Mouse (Mus musculus) limb, embryonic 15.5 days (tissue): ENCODE data around the gene Irgc1. TPM values are rescaled to one million over a fixed set of nuclear protein-coding genes. Genes with fewer than 3 reads are reported as not detected.
"Not testable (repeated sequence)": the region's sequence is repeated elsewhere in the genome, so short reads cannot be mapped to it uniquely, and the experiment has no call there.

Source experiments
- ATAC-seq: fragments of 200-750 bp; cut with Nextera tagmentation; 2 replicates; pipeline ENCODE4 v1.8.0; 2017; ENCODE audit warnings: low read depth, moderate TSS enrichment; ENCODE audit not compliant: insufficient number of reproducible peaks, low FRiP score, low TSS enrichment
- H3K27ac ChIP-seq: fragments of 300-500 bp; sonication (generic); 2 replicates; pipeline ENCODE4 v1.5.1; 2015; ENCODE audit warnings: moderate library complexity, mild to moderate bottlenecking, inconsistent platforms
- H3K27me3 ChIP-seq: fragments of 300-500 bp; sonication (generic); 2 replicates; pipeline ENCODE4 v1.6.1; 2015; ENCODE audit warnings: inconsistent platforms
- H3K36me3 ChIP-seq: fragments of 300-500 bp; sonication (generic); 2 replicates; pipeline ENCODE4 v1.6.1; 2015; ENCODE audit warnings: inconsistent platforms
- H3K4me1 ChIP-seq: fragments of 300-500 bp; sonication (generic); 2 replicates; pipeline ENCODE4 v1.6.1; 2015; ENCODE audit warnings: inconsistent platforms
- H3K4me2 ChIP-seq: fragments of 300-500 bp; sonication (generic); 2 replicates; pipeline ENCODE4 v1.6.1; 2015; ENCODE audit warnings: mild to moderate bottlenecking, inconsistent platforms
- H3K4me3 ChIP-seq: fragments of 300-500 bp; sonication (generic); 2 replicates; pipeline ENCODE4 v1.5.1; 2015; ENCODE audit warnings: mild to moderate bottlenecking, inconsistent platforms
- H3K9ac ChIP-seq: fragments of 300-500 bp; sonication (generic); 2 replicates; pipeline ENCODE4 v1.6.1; 2015; ENCODE audit warnings: inconsistent platforms
- H3K9me3 ChIP-seq: fragments of 300-500 bp; sonication (generic); 2 replicates; pipeline ENCODE4 v1.6.1; 2016; ENCODE audit warnings: inconsistent platforms
- WGBS: fragments of 180-500 bp; shearing (Covaris S2); methylation state at CpG from one replicate; pipeline ENCODE4 v1.1.7; 2015; 5-methylcytosine and 5-hydroxymethylcytosine counted together
- polyA plus RNA-seq: library from polyadenylated mRNA; unstranded; fragments of >200 nt; fragmentation: Nextera tagmentation; extraction: Ambion mirVana; gene quantifications from 2 replicates; pipeline ENCODE4 v1.2.1, GENCODE M21; 2015

Irgc1 gene
- polyA plus RNA-seq, result 0.17 TPM in 1 of 2 replicates, not detected in the other

- ATAC-seq, result no peak
- Histone ChIP-seq H3K27ac (no peak within 1 kb of the TSS), H3K36me3 (no peaks in the 10 kb centered on the region), H3K27me3 (no peaks in the 10 kb centered on the region), H3K4me3 (no peak within 1 kb of the TSS), H3K9me3 (no peaks in the 10 kb centered on the region), H3K4me1 (no peaks in the 10 kb centered on the region), H3K9ac (no peak within 1 kb of the TSS), H3K4me2 (no peak within 1 kb of the TSS)
- WGBS, result 68% methylated on average over 9 of the region's 9 CpGs
Measured at GRCm38 (mm10) chr7:24451855-24452311, at the start of gene Irgc1. TSS of gene Irgc1 (minus strand) at chr7:24452297.

GRCm38 (mm10) chr7:24501492-24501891 is 49.4 kb upstream of the Irgc1 start:
- Histone ChIP-seq H3K27ac (no peak overlapping the region), H3K36me3 (no peaks in the 10 kb centered on the region), H3K4me3 (no peak overlapping the region), H3K9ac (no peak overlapping the region), H3K4me2 (no peak overlapping the region), H3K9me3 (no peaks in the 10 kb centered on the region), H3K4me1 (peaks cover 35% of the 10 kb centered on the region), H3K27me3 (peaks cover 41% of the 10 kb centered on the region)
- ATAC-seq, result no peak
- WGBS, result 42% methylated on average over 21 of the region's 21 CpGs

GRCm38 (mm10) chr7:24500929-24501328 is 48.8 kb upstream of the Irgc1 start:
- H3K4me1 ChIP-seq, result peaks cover 29% of the 10 kb centered on the region
- peaks cover 41% of the 10 kb centered on the region for H3K27me3 ChIP-seq
- H3K9ac ChIP-seq, result no peak overlapping the region
- no peak overlapping the region for H3K4me3 ChIP-seq
- WGBS, result 27% methylated on average over 7 of the region's 7 CpGs
- H3K27ac ChIP-seq, result no peak overlapping the region
- H3K4me2 ChIP-seq, result no peak overlapping the region
- no peaks in the 10 kb centered on the region for H3K36me3 ChIP-seq
- ATAC-seq, result no peak
- no peaks in the 10 kb centered on the region for H3K9me3 ChIP-seq

- Histone ChIP-seq H3K4me2 (peak overlapping the region; percentile 64), H3K27me3 (peaks cover 41% of the 10 kb centered on the region), H3K4me3 (peak overlapping the region; percentile 32), H3K36me3 (no peaks in the 10 kb centered on the region), H3K4me1 (peaks cover 20% of the 10 kb centered on the region), H3K9me3 (no peaks in the 10 kb centered on the region), H3K27ac (no peak overlapping the region), H3K9ac (no peak overlapping the region; the same call in 1 of the 2 replicates)
- 10% methylated on average over 43 of the region's 43 CpGs for WGBS
- 0 out of 2 replicates have a peak, but pooled peaks have one; percentile 50 for ATAC-seq
Measured at GRCm38 (mm10) chr7:24499856-24500577, 47.9 kb upstream of the Irgc1 start.

- no peaks in the 10 kb centered on the region for H3K36me3 ChIP-seq
- H3K9ac ChIP-seq, result no peak overlapping the region
- no peaks in the 10 kb centered on the region for H3K9me3 ChIP-seq
- H3K4me1 ChIP-seq, result no peaks in the 10 kb centered on the region
- WGBS, result 85% methylated on average over 8 of the region's 8 CpGs
- H3K27ac ChIP-seq, result no peak overlapping the region
- no peak overlapping the region for H3K4me2 ChIP-seq
- no peak for ATAC-seq
- no peak overlapping the region for H3K4me3 ChIP-seq
- H3K27me3 ChIP-seq, result peaks cover 6% of the 10 kb centered on the region; the same call in 1 of the 2 replicates
Measured at GRCm38 (mm10) chr7:24488303-24488702, 36.2 kb upstream of the Irgc1 start.

GRCm38 (mm10) chr7:24487403-24487802 is 35.3 kb upstream of the Irgc1 start:
- WGBS, result 49% methylated on average over 3 of the region's 3 CpGs
- Histone ChIP-seq H3K4me3 (no peak overlapping the region), H3K4me2 (no peak overlapping the region)

GRCm38 (mm10) chr7:24486654-24487130 is 34.6 kb upstream of the Irgc1 start:
- no peaks in the 10 kb centered on the region for H3K36me3 ChIP-seq
- H3K27me3 ChIP-seq, result peaks cover 17% of the 10 kb centered on the region; the same call in 1 of the 2 replicates
- H3K27ac ChIP-seq, result no peak overlapping the region
- H3K9ac ChIP-seq, result no peak overlapping the region
- H3K9me3 ChIP-seq, result no peaks in the 10 kb centered on the region
- no peak for ATAC-seq
- no peak overlapping the region for H3K4me3 ChIP-seq
- peaks cover 5% of the 10 kb centered on the region; the same call in 1 of the 2 replicates for H3K4me1 ChIP-seq
- 63% methylated on average over 9 of the region's 9 CpGs for WGBS
- H3K4me2 ChIP-seq, result no peak overlapping the region

More at GRCm38 (mm10) chr7:24487403-24487802, 35.3 kb upstream of the Irgc1 start:
- H3K4me1 ChIP-seq, result 0 out of 2 replicates have a peak, but pooled peaks cover under 1% of the 10 kb centered on the region
- no peak overlapping the region for H3K9ac ChIP-seq
- peaks cover 14% of the 10 kb centered on the region; the same call in 1 of the 2 replicates for H3K27me3 ChIP-seq
- H3K36me3 ChIP-seq, result no peaks in the 10 kb centered on the region
- no peak overlapping the region for H3K27ac ChIP-seq
- ATAC-seq, result no peak
- no peaks in the 10 kb centered on the region for H3K9me3 ChIP-seq

GRCm38 (mm10) chr7:24485481-24485880 is 33.4 kb upstream of the Irgc1 start:
- H3K4me1 ChIP-seq, result peaks cover 15% of the 10 kb centered on the region
- H3K4me3 ChIP-seq, result no peak overlapping the region
- ATAC-seq, result no peak
- H3K9me3 ChIP-seq, result no peaks in the 10 kb centered on the region
- H3K36me3 ChIP-seq, result no peaks in the 10 kb centered on the region
- peaks cover 28% of the 10 kb centered on the region; the same call in 1 of the 2 replicates for H3K27me3 ChIP-seq
- H3K27ac ChIP-seq, result no peak overlapping the region
- H3K9ac ChIP-seq, result no peak overlapping the region
- WGBS, result 74% methylated on average over 9 of the region's 9 CpGs
- H3K4me2 ChIP-seq, result no peak overlapping the region

GRCm38 (mm10) chr7:24483291-24483690 is 31.2 kb upstream of the Irgc1 start:
- not testable (repeated sequence) for H3K27ac ChIP-seq, H3K36me3 ChIP-seq, H3K4me2 ChIP-seq, H3K9me3 ChIP-seq, ATAC-seq, H3K4me3 ChIP-seq, H3K9ac ChIP-seq
- 42% methylated on average over 6 of the region's 6 CpGs for WGBS
- peaks cover 15% of the 10 kb centered on the region for H3K4me1 ChIP-seq
- peaks cover 33% of the 10 kb centered on the region; the same call in 1 of the 2 replicates for H3K27me3 ChIP-seq

- WGBS, result 1% methylated on average over 28 of the region's 38 CpGs
- peak overlapping the region; percentile 65 for H3K4me3 ChIP-seq
- H3K9ac ChIP-seq, result peak overlapping the region; percentile 44
- peaks cover 33% of the 10 kb centered on the region; the same call in 1 of the 2 replicates for H3K27me3 ChIP-seq
- H3K4me1 ChIP-seq, result peaks cover 15% of the 10 kb centered on the region
- no peak for ATAC-seq
- H3K36me3 ChIP-seq, result no peaks in the 10 kb centered on the region
- no peak overlapping the region for H3K27ac ChIP-seq
- H3K4me2 ChIP-seq, result peak overlapping the region; percentile 98
- H3K9me3 ChIP-seq, result no peaks in the 10 kb centered on the region
Measured at GRCm38 (mm10) chr7:24482208-24483020, 30.3 kb upstream of the Irgc1 start.

- peaks cover 33% of the 10 kb centered on the region; the same call in 1 of the 2 replicates for H3K27me3 ChIP-seq
- ATAC-seq, result peak; percentile 68
- no peaks in the 10 kb centered on the region for H3K36me3 ChIP-seq
- peaks cover 15% of the 10 kb centered on the region for H3K4me1 ChIP-seq
- H3K4me3 ChIP-seq, result peak within 1 kb of the TSS; percentile 65
- WGBS, result under 1% methylated on average over 66 of the region's 83 CpGs
- peak within 1 kb of the TSS; percentile 44 for H3K9ac ChIP-seq
- H3K9me3 ChIP-seq, result no peaks in the 10 kb centered on the region
- no peak within 1 kb of the TSS for H3K27ac ChIP-seq
- peak within 1 kb of the TSS; percentile 98 for H3K4me2 ChIP-seq
Measured at GRCm38 (mm10) chr7:24481474-24482207, 29.5 kb upstream of the Irgc1 start, which contains the start of gene Cadm4. TSS of gene Cadm4 (plus strand) at chr7:24482023.
